Mouse (Mus musculus) megakaryocyte-erythroid progenitor cell, adult 5 weeks (primary cell): ENCODE data around the gene Gtsf2. TPM values are rescaled to one million over a fixed set of nuclear protein-coding genes. Genes with fewer than 3 reads are reported as not detected.

Experiments used
- polyA plus RNA-seq: library from polyadenylated mRNA; stranded (reverse); fragments of >175 nt; gene quantifications from 2 replicates; pipeline ENCODE4 v1.2.3, GENCODE M21; 2012

Gene Gtsf2
- not detected in 2 replicates for polyA plus RNA-seq

GRCm38 (mm10) chr15:103448369-103448768 is at the start of gene Gtsf2:
Gene Gtsf2 (minus strand): TSS chr15:103448469.

DNA sequence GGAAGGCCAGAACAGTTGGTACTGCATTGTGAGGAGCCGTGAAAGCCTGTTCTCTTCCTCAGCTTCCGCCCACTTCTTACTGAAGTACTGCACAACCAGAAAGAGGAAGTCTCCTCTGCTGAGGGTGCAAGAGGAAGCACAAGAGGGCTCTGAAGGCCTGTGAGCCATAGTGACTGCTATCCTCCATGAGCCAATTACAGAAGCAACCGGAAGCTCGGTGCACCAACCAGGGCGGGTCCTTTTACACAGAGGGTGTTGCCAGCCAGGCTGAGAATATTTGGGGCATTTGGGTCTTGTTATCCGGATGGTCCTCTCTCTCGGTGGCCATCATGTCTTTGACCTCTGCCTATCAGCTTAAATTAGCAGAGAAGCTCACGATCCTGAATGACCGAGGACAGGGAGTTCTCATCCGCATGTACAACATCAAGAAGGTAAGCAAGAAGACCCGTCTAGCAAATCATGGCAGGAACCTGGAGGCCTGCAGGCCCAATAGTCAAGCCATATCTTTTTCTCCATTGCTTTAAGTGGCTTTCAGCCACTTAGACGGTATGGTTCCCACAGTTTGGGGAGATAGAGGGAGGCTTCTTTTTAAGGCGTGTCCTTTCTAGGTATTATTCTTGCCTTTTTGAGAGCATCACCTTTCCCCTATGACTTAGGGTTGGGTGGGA is 5.4 kb upstream of the Gtsf2 start, which contains the start of gene Nckap1l:
Gene Nckap1l, plus strand, starts transcription at position 244 of the 668 bp plus-strand sequence.

GRCm38 (mm10) chr15:103430241-103430640 is 18.0 kb downstream of the Gtsf2 start, which contains the start of gene Gtsf1:
Gene Gtsf1 (minus strand): TSS chr15:103430470.

Other genes with a start within 250 kb of the Gtsf2 start
- gene Cbx5, start 208.7 kb downstream of the Gtsf2 start, polyA plus RNA-seq: 1.6 and 1.8 TPM in 2 replicates
- gene Hnrnpa1, start 208.0 kb downstream of the Gtsf2 start, polyA plus RNA-seq: 133 and 198 TPM in 2 replicates
- 84.3 and 91.5 TPM in 2 replicates for gene Nfe2, start 190.1 kb downstream of the Gtsf2 start, polyA plus RNA-seq
- gene Copz1, start 175.8 kb downstream of the Gtsf2 start, polyA plus RNA-seq: 35.9 and 39.4 TPM in 2 replicates
- 2.2 TPM in 2 replicates for gene Gpr84, start 137.9 kb downstream of the Gtsf2 start, polyA plus RNA-seq
- gene Zfp385a, start 108.4 kb downstream of the Gtsf2 start, polyA plus RNA-seq: 312 and 339 TPM in 2 replicates
- 39.3 and 41.5 TPM in 2 replicates for gene Itga5, start 81.7 kb downstream of the Gtsf2 start, polyA plus RNA-seq
- not detected in 2 replicates for gene Gtsf1, start 18.0 kb downstream of the Gtsf2 start, polyA plus RNA-seq
- 20.6 and 30.3 TPM in 2 replicates for gene Nckap1l, start 5.3 kb upstream of the Gtsf2 start, polyA plus RNA-seq
- 4.4 and 8.3 TPM in 2 replicates for gene Pde1b, start 54.6 kb upstream of the Gtsf2 start, polyA plus RNA-seq
- not detected in 2 replicates for gene Ppp1r1a, start 89.5 kb upstream of the Gtsf2 start, polyA plus RNA-seq
- gene Glycam1, start 116.6 kb upstream of the Gtsf2 start, polyA plus RNA-seq: not detected in 2 replicates